Mouse (Mus musculus): ENCODE data around the gene Abca12. TPM values are rescaled to one million over a fixed set of nuclear protein-coding genes. Genes with fewer than 3 reads are reported as not detected.

The Abca12 gene
- not detected in 2 replicates for polyA plus RNA-seq (2012)

DNA sequence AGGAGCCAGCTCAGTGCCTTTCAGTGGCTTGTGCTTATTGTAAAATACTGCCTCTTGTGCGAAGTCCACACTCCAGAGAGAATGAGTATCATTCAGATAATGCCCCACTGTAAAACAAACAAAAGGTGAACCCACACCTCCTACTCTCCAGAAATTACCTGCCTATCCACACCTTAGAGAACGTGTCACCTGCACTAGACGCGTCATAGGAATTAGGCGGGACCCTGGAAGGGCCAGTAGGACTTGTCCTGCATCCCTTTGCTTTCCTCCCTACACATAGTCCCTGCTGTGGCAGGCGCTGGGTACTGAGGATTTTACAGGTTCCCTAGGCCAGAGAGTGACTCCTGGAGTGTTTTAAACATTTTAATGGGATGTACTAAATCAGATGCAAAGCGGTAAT lies at the start of gene Abca12:
Gene Abca12 (minus strand): TSS at position 101 of the 400 bp plus-strand sequence.

Other genes starting within 250 kb of the Abca12 start
- gene Atic, start 142.2 kb upstream of the Abca12 start, polyA plus RNA-seq (2012): 19.6 and 19.8 TPM in 2 replicates
- gene Fn1, start 238.3 kb upstream of the Abca12 start, polyA plus RNA-seq (2012): 2.9 and 5.2 TPM in 2 replicates